28 mouse cellular contexts compared by ENCODE assay signal in genomic region chr19:5942581-5942980, GRCm38 (mm10). TPM values are rescaled to one million over a fixed set of nuclear protein-coding genes. Genes with fewer than 3 reads are reported as not detected.
DNase-seq lines count a peak whose midpoint lies in the region; ATAC-seq lines count a peak whose summit lies in the region.
"Had no signal": no experiment of that assay in that cellular context is flagged by ENCODE, and none has a peak within 500 bp of the region (broad histone marks: within the 10 kb centered on the region; RNA-seq: fewer than 3 reads in every experiment).

No protein-coding gene starts in this region.

- no peak overlapping the region for H3K4me3 ChIP-seq in heart, embryonic 10.5 days
- no peak overlapping the region for H3K4me3 ChIP-seq in hindbrain, embryonic 13.5 days
- H3K4me3 ChIP-seq in hindbrain, embryonic 12.5 days = no peak overlapping the region
- H3K4me3 ChIP-seq: embryonic facial prominence, embryonic 15.5 days; erythroblast, embryonic 14.5 days; forebrain, embryonic 10.5 days had no signal

- DNase-seq in gastrocnemius, adult 18-20 months (ENCODE audit: low spot score) = peak; percentile 56
- no peak for DNase-seq in gastrocnemius, postnatal 4 days (ENCODE audit: low spot score in 2 of 2)
- DNase-seq in heart, embryonic 10.5 days (ENCODE audit: low spot score) = no peak
- DNase-seq in heart, postnatal 36 days = no peak
- no peak for DNase-seq in lung, postnatal 36 days
- DNase-seq: adrenal gland, adult 8-10 months; adrenal gland, postnatal 36 days; B cell, adult 2 months; cerebellum, adult 11 months; cerebellum, adult 8-10 months; cerebellum, postnatal 14 days; embryo, embryonic 11 days; kidney, adult 11 months had no signal

- no peak for ATAC-seq in hindbrain, embryonic 13.5 days (ENCODE audit: low FRiP score)
- ATAC-seq in hindbrain, embryonic 12.5 days (ENCODE audit: low FRiP score) = no peak
- ATAC-seq: CD4-positive, CD25-positive, alpha-beta regulatory T cell, adult 4 months; forebrain, embryonic 14.5 days; hindbrain, postnatal 0 days had no signal

- H3K36me3 ChIP-seq in heart, embryonic 10.5 days = peaks cover 70% of the 10 kb centered on the region
- peaks cover 22% of the 10 kb centered on the region for H3K36me3 ChIP-seq in hindbrain, embryonic 13.5 days
- H3K36me3 ChIP-seq in hindbrain, embryonic 12.5 days = peaks cover 35% of the 10 kb centered on the region

- H3K4me1 ChIP-seq in heart, embryonic 10.5 days = peaks cover 61% of the 10 kb centered on the region
- peaks cover 23% of the 10 kb centered on the region for H3K4me1 ChIP-seq in hindbrain, embryonic 13.5 days (replicated peaks)
- peaks cover 9% of the 10 kb centered on the region for H3K4me1 ChIP-seq in hindbrain, embryonic 12.5 days

- intact Hi-C loops in heart, postnatal 36 days (cut with DNase I) = no loop called here

- H3K9me3 ChIP-seq in heart, embryonic 10.5 days = no peaks in the 10 kb centered on the region
- H3K9me3 ChIP-seq in hindbrain, embryonic 13.5 days = no peaks in the 10 kb centered on the region
- H3K9me3 ChIP-seq in hindbrain, embryonic 12.5 days (replicated peaks) = no peaks in the 10 kb centered on the region
- H3K9me3 ChIP-seq: embryonic facial prominence, embryonic 15.5 days; forebrain, embryonic 10.5 days; G1E had no signal

- H3K9ac ChIP-seq in hindbrain, embryonic 13.5 days = 0 out of 2 replicates have a peak overlapping the region, but pooled peaks have one; percentile 2
- no peak overlapping the region for H3K9ac ChIP-seq in hindbrain, embryonic 12.5 days
- H3K9ac ChIP-seq: embryonic facial prominence, embryonic 15.5 days had no signal

- peak overlapping the region; percentile 86 for H3K27ac ChIP-seq in heart, embryonic 10.5 days
- no peak overlapping the region for H3K27ac ChIP-seq in hindbrain, embryonic 13.5 days
- no peak overlapping the region for H3K27ac ChIP-seq in hindbrain, embryonic 12.5 days
- H3K27ac ChIP-seq: embryonic facial prominence, embryonic 15.5 days; forebrain, embryonic 10.5 days; hindbrain, postnatal 0 days had no signal

- WGBS in heart, embryonic 10.5 days = 78% methylated on average over 7 of the region's 7 CpGs
- WGBS in hindbrain, embryonic 13.5 days = 95% methylated on average over 7 of the region's 7 CpGs
- 91% methylated on average over 7 of the region's 7 CpGs for WGBS in hindbrain, embryonic 12.5 days

- H3K27me3 ChIP-seq in heart, embryonic 10.5 days (ENCODE audit: insufficient read depth, poor library complexity, severe bottlenecking) = no peaks in the 10 kb centered on the region
- H3K27me3 ChIP-seq in hindbrain, embryonic 13.5 days = no peaks in the 10 kb centered on the region
- no peaks in the 10 kb centered on the region for H3K27me3 ChIP-seq in hindbrain, embryonic 12.5 days
- H3K27me3 ChIP-seq: embryonic facial prominence, embryonic 15.5 days had no signal

- H3K4me2 ChIP-seq in hindbrain, embryonic 13.5 days = no peak overlapping the region
- H3K4me2 ChIP-seq in hindbrain, embryonic 12.5 days (replicated peaks) = no peak overlapping the region
- H3K4me2 ChIP-seq: embryonic facial prominence, embryonic 15.5 days had no signal

RNA-seq across cellular contexts. Expression of gene Cdc42ep2, which starts 18.0 kb away (rescaled TPM):
- 10 to 100 TPM in 1 of 2 experiments, 1 to 10 TPM in 1; 8.9 to 11.2 TPM for total RNA-seq in gastrocnemius, adult 18-20 months (2021)
- 10 to 100 TPM; 23.1 to 27.4 TPM for total RNA-seq in gastrocnemius, postnatal 4 days (2021)
- polyA plus RNA-seq in heart, embryonic 10.5 days (2016; fragmentation: Nextera tagmentation; extraction: Ambion mirVana) = 5.9 and 7.4 TPM in 2 replicates
- total RNA-seq in heart, postnatal 36 days (2021) = 1 to 10 TPM; 9.3 to 9.5 TPM
- polyA plus RNA-seq in hindbrain, embryonic 13.5 days (2015; fragmentation: Nextera tagmentation; extraction: Ambion mirVana) = 11.5 and 12.4 TPM in 2 replicates
- 5.1 and 6.1 TPM in 2 replicates for polyA plus RNA-seq in hindbrain, embryonic 12.5 days (2016; fragmentation: Nextera tagmentation; extraction: Ambion mirVana)
- total RNA-seq: common myeloid progenitor, adult 5-6 weeks had no signal

RNA-seq across cellular contexts. Expression of gene Pola2, which starts 21.4 kb away (rescaled TPM):
- total RNA-seq in gastrocnemius, adult 18-20 months (2021) = 1 to 10 TPM; 6.2 to 8.7 TPM
- 10 to 100 TPM; 24.6 to 28.6 TPM for total RNA-seq in gastrocnemius, postnatal 4 days (2021)
- polyA plus RNA-seq in heart, embryonic 10.5 days (2016; fragmentation: Nextera tagmentation; extraction: Ambion mirVana) = 70.0 and 80.7 TPM in 2 replicates
- total RNA-seq in heart, postnatal 36 days (2021) = 10 to 100 TPM; 10.6 to 10.9 TPM
- polyA plus RNA-seq in hindbrain, embryonic 13.5 days (2015; fragmentation: Nextera tagmentation; extraction: Ambion mirVana) = 22.6 and 24.2 TPM in 2 replicates
- 47.4 and 49.2 TPM in 2 replicates for polyA plus RNA-seq in hindbrain, embryonic 12.5 days (2016; fragmentation: Nextera tagmentation; extraction: Ambion mirVana)

RNA-seq across cellular contexts. Expression of gene Dpf2, which starts 29.8 kb away (rescaled TPM):
- total RNA-seq in gastrocnemius, adult 18-20 months (2021) = 10 to 100 TPM; 76.3 to 85.1 TPM
- 100 to 1,000 TPM in 1 of 2 experiments, 10 to 100 TPM in 1; 97.8 to 121 TPM for total RNA-seq in gastrocnemius, postnatal 4 days (2021)
- polyA plus RNA-seq in heart, embryonic 10.5 days (2016; fragmentation: Nextera tagmentation; extraction: Ambion mirVana) = 134 and 150 TPM in 2 replicates
- 10 to 100 TPM; 75.8 to 96.2 TPM for total RNA-seq in heart, postnatal 36 days (2021)
- polyA plus RNA-seq in hindbrain, embryonic 13.5 days (2015; fragmentation: Nextera tagmentation; extraction: Ambion mirVana) = 128 and 137 TPM in 2 replicates
- 161 and 177 TPM in 2 replicates for polyA plus RNA-seq in hindbrain, embryonic 12.5 days (2016; fragmentation: Nextera tagmentation; extraction: Ambion mirVana)

RNA-seq across cellular contexts. Expression of gene Slc22a20, which starts 43.4 kb away (rescaled TPM):
- total RNA-seq in gastrocnemius, adult 18-20 months (2021) = not detected
- not detected for total RNA-seq in gastrocnemius, postnatal 4 days (2021)
- polyA plus RNA-seq in heart, embryonic 10.5 days (2016; fragmentation: Nextera tagmentation; extraction: Ambion mirVana) = not detected in 2 replicates
- total RNA-seq in heart, postnatal 36 days (2021) = not detected
- not detected in 2 replicates for polyA plus RNA-seq in hindbrain, embryonic 13.5 days (2015; fragmentation: Nextera tagmentation; extraction: Ambion mirVana)
- polyA plus RNA-seq in hindbrain, embryonic 12.5 days (2016; fragmentation: Nextera tagmentation; extraction: Ambion mirVana) = not detected in 2 replicates
- total RNA-seq: adrenal gland, adult 8-10 months; adrenal gland, postnatal 36 days; common myeloid progenitor, adult 5-6 weeks; G1E; hindbrain, postnatal 0 days had no signal
- polyA plus RNA-seq: CD4-positive, CD25-positive, alpha-beta regulatory T cell, adult 4 months; embryonic facial prominence, embryonic 11.5 days; embryonic facial prominence, embryonic 15.5 days; erythroblast, embryonic 14.5 days; forebrain, embryonic 10.5 days; forebrain, embryonic 14.5 days; G1E; gonadal fat pad, adult 2 months; heart, postnatal 0 days; hindbrain, embryonic 11.5 days; hindbrain, postnatal 0 days; intestine, embryonic 14.5 days had no signal

RNA-seq across cellular contexts. Expression of gene Tigd3, which starts 48.6 kb away (rescaled TPM):
- under 1 TPM; 0.21 TPM for total RNA-seq in gastrocnemius, adult 18-20 months (2021)
- total RNA-seq in gastrocnemius, postnatal 4 days (2021) = 1 to 10 TPM; 1.5 to 2.6 TPM
- polyA plus RNA-seq in heart, embryonic 10.5 days (2016; fragmentation: Nextera tagmentation; extraction: Ambion mirVana) = 2.4 and 2.9 TPM in 2 replicates
- total RNA-seq in heart, postnatal 36 days (2021) = under 1 TPM; 0.57 to 0.64 TPM
- polyA plus RNA-seq in hindbrain, embryonic 13.5 days (2015; fragmentation: Nextera tagmentation; extraction: Ambion mirVana) = 15.2 and 15.9 TPM in 2 replicates
- polyA plus RNA-seq in hindbrain, embryonic 12.5 days (2016; fragmentation: Nextera tagmentation; extraction: Ambion mirVana) = 11.0 and 11.3 TPM in 2 replicates
